8 mouse cellular contexts compared by ENCODE assay signal in genomic region chr11:103311960-103312611, GRCm38 (mm10). TPM values are rescaled to one million over a fixed set of nuclear protein-coding genes. Genes with fewer than 3 reads are reported as not detected.
DNase-seq lines count a peak whose midpoint lies in the region; ATAC-seq and TF ChIP-seq lines count a peak whose summit lies in the region.

No protein-coding gene starts in this region.

- 8% methylated on average over 30 of the region's 30 CpGs for WGBS in spleen, adult 2 months
- WGBS in stomach, postnatal 0 days, result 3% methylated on average over 27 of the region's 30 CpGs

- intact Hi-C loops in heart, postnatal 10 days (cut with DNase I), result no loop called here

- no peak for TF ChIP-seq EP300 in stomach, postnatal 0 days (optimal IDR thresholded peaks at IDR 0.05)

- peak overlapping the region; percentile 29; the same call in 1 of the 2 replicates for H3K27ac ChIP-seq in spleen, adult 2 months (ENCODE audit: insufficient read depth, low read length)
- peak overlapping the region; percentile 67 for H3K27ac ChIP-seq in stomach, postnatal 0 days (replicated peaks)

- peak overlapping the region; percentile 67 for H3K4me2 ChIP-seq in stomach, postnatal 0 days (replicated peaks; ENCODE audit: low read depth)

- no peaks in the 10 kb centered on the region for H3K9me3 ChIP-seq in stomach, postnatal 0 days (ENCODE audit: control insufficient read depth, low read length)

- no peaks in the 10 kb centered on the region for H3K36me3 ChIP-seq in spleen, adult 2 months (ENCODE audit: control insufficient read depth, insufficient read depth, low read length)
- no peaks in the 10 kb centered on the region for H3K36me3 ChIP-seq in stomach, postnatal 0 days (ENCODE audit: control insufficient read depth, insufficient read depth, low read length)

- peak; percentile 50; the same call in 1 of the 2 replicates for ATAC-seq in megakaryocyte, adult 5-6 weeks (ENCODE audit: poor library complexity, severe bottlenecking)
- ATAC-seq in stomach, postnatal 0 days (ENCODE audit: low FRiP score, low TSS enrichment), result peak; percentile 79

- TF ChIP-seq CTCF in spleen, adult 2 months (IDR thresholded peaks at IDR 0.05; ENCODE audit: extremely low read depth, insufficient read depth, insufficient read length, insufficient replicate concordance), result no peak
- peak; percentile 6; the same call in 1 of the 2 replicates for TF ChIP-seq CTCF in stomach, postnatal 0 days (IDR thresholded peaks at IDR 0.05; ENCODE audit: low read depth)

- peaks cover 3% of the 10 kb centered on the region; the same call in 1 of the 2 replicates for H3K27me3 ChIP-seq in spleen, adult 2 months (ENCODE audit: control insufficient read depth, insufficient read depth, low read length)
- H3K27me3 ChIP-seq in stomach, postnatal 0 days (ENCODE audit: control insufficient read depth, insufficient read depth, low read length), result no peaks in the 10 kb centered on the region

- H3K4me1 ChIP-seq in spleen, adult 2 months (ENCODE audit: control insufficient read depth, insufficient read depth, insufficient read length), result no peaks in the 10 kb centered on the region; the same call in 1 of the 2 replicates
- H3K4me1 ChIP-seq in stomach, postnatal 0 days (replicated peaks; ENCODE audit: control insufficient read depth, insufficient read depth), result peaks cover 2% of the 10 kb centered on the region; the same call in 1 of the 2 replicates

- H3K9ac ChIP-seq in stomach, postnatal 0 days (ENCODE audit: low read length), result peak overlapping the region; percentile 63

- DNase-seq in spleen, adult 2 months (ENCODE audit: low read depth in 1 of 2, low spot score in 2 of 2), result no peak
- no peak for DNase-seq in spleen, postnatal 4 days (ENCODE audit: low spot score in 2 of 2)
- DNase-seq in fibroblast of lung, adult 2 months (ENCODE audit: low read depth), result peak; percentile 74
- DNase-seq in heart, postnatal 10 days, result peak; percentile 80 to 83
- DNase-seq in kidney, postnatal 25 days, result peak; percentile 64 to 79
- DNase-seq in stomach, postnatal 0 days (ENCODE audit: low spot score), result peak; percentile 79
- DNase-seq in layer of hippocampus, adult 8-10 months (ENCODE audit: low spot score in 2 of 2), result no peak

- no peak for TF ChIP-seq POLR2A in spleen, adult 2 months (IDR thresholded peaks at IDR 0.05; ENCODE audit: low read depth, low read length)

- no peak overlapping the region for H3K4me3 ChIP-seq in spleen, adult 2 months (ENCODE audit: extremely low read depth, insufficient read depth, insufficient read length)
- H3K4me3 ChIP-seq in stomach, postnatal 0 days (ENCODE audit: low read depth, low read length), result peak overlapping the region; percentile 23

RNA-seq across cellular contexts. Expression of gene Map3k14, which starts 44.8 kb away (rescaled TPM):
- 49.6 and 57.7 TPM in 2 replicates for polyA plus RNA-seq in spleen, adult 2 months (2012; rRNA removed)
- total RNA-seq in heart, postnatal 10 days (2021), result 1 to 10 TPM; 3.8 to 4.3 TPM
- total RNA-seq in megakaryocyte, adult 5-6 weeks (2015), result 14.5 and 16.6 TPM in 2 replicates
- total RNA-seq in megakaryocyte, adult 5-6 weeks (2017), result 15.4 and 15.7 TPM in 2 replicates
- 1.6 TPM in 2 replicates for polyA plus RNA-seq in stomach, postnatal 0 days (2015; fragmentation: Nextera tagmentation; extraction: Ambion mirVana)
- 1 to 10 TPM; 4.6 to 5.5 (median 4.8) TPM for total RNA-seq in layer of hippocampus, adult 8-10 months (2022)

RNA-seq across cellular contexts. Expression of gene Arhgap27, which starts 51.4 kb away (rescaled TPM):
- 90.0 and 101 TPM in 2 replicates for polyA plus RNA-seq in spleen, adult 2 months (2012; rRNA removed)
- 10 to 100 TPM; 28.6 to 34.3 TPM for total RNA-seq in heart, postnatal 10 days (2021)
- 20.1 and 20.5 TPM in 2 replicates for total RNA-seq in megakaryocyte, adult 5-6 weeks (2015)
- 20.1 and 21.9 TPM in 2 replicates for total RNA-seq in megakaryocyte, adult 5-6 weeks (2017)
- polyA plus RNA-seq in stomach, postnatal 0 days (2015; fragmentation: Nextera tagmentation; extraction: Ambion mirVana), result 18.2 and 22.1 TPM in 2 replicates
- 10 to 100 TPM in 3 of 4 experiments, 1 to 10 TPM in 1; 9.8 to 19.8 (median 15.6) TPM for total RNA-seq in layer of hippocampus, adult 8-10 months (2022)

Comparison
In these comparisons a context has a peak if more than half of its experiments do, and no peak if none do; other contexts are left out.
1. DNase-seq: peak in fibroblast of lung, adult 2 months (single experiment), heart, postnatal 10 days (2 of 2), kidney, postnatal 25 days (2 of 2) and stomach, postnatal 0 days (single experiment); none in spleen, adult 2 months (0 of 2), spleen, postnatal 4 days (0 of 2) and layer of hippocampus, adult 8-10 months (0 of 2).